Mouse (Mus musculus) MEL (cell line): ENCODE results near the gene Dglucy. TPM values are rescaled to one million over a fixed set of nuclear protein-coding genes. Genes with fewer than 3 reads are reported as not detected.

Experiments used
- polyA plus RNA-seq, 2 experiments: library from polyadenylated mRNA; stranded (reverse) in 1 of 2; unstranded in 1 of 2; fragments of >175 nt in 1 of 2; fragments of >200 nt in 1 of 2; gene quantifications; 2 replicates each; pipeline versions ENCODE4 v1.2.1 to v1.2.4; 2012; ENCODE audit warnings: low replicate concordance in 2 of 2, low read depth in 1 of 2; ENCODE audit not compliant: insufficient read length in 2 of 2, insufficient read depth in 1 of 2, missing spikeins in 1 of 2
- total RNA-seq: library from RNA; depleted of rRNA; stranded (reverse); fragments of 300-350 nt; gene quantifications from 2 replicates; pipeline ENCODE4 v1.2.3, GENCODE M21; 2012; rRNA removed

The Dglucy gene
- total and polyA plus RNA-seq, 3 experiments = 0.03 TPM; not detected in 2

Other genes with a start within 250 kb of the Dglucy start
- gene Rps6ka5, start 52.1 kb upstream of the Dglucy start, total RNA-seq = 0.92 and 1.6 TPM in 2 replicates
- 1 to 10 TPM in 1 of 2 experiments, not detected in 1; 3.3 TPM for gene Rps6ka5, start 52.1 kb upstream of the Dglucy start, polyA plus RNA-seq
- gene Gpr68, start 129.1 kb downstream of the Dglucy start, total RNA-seq = 0.04 TPM in 1 of 2 replicates, not detected in the other
- not detected for gene Gpr68, start 129.1 kb downstream of the Dglucy start, polyA plus RNA-seq
- gene Ccdc88c, start 250.0 kb downstream of the Dglucy start, total RNA-seq = 8.5 and 8.7 TPM in 2 replicates
- 10 to 100 TPM in 1 of 2 experiments, not detected in 1; 15.3 TPM for gene Ccdc88c, start 250.0 kb downstream of the Dglucy start, polyA plus RNA-seq